Mouse (Mus musculus): ENCODE data around the gene Rasgrf1. TPM values are rescaled to one million over a fixed set of nuclear protein-coding genes. Genes with fewer than 3 reads are reported as not detected.

The Rasgrf1 gene
- polyA plus RNA-seq (2014; fragmentation: Nextera tagmentation; extraction: Ambion mirVana), result 0.08 TPM in 1 of 2 replicates, not detected in the other

DNA sequence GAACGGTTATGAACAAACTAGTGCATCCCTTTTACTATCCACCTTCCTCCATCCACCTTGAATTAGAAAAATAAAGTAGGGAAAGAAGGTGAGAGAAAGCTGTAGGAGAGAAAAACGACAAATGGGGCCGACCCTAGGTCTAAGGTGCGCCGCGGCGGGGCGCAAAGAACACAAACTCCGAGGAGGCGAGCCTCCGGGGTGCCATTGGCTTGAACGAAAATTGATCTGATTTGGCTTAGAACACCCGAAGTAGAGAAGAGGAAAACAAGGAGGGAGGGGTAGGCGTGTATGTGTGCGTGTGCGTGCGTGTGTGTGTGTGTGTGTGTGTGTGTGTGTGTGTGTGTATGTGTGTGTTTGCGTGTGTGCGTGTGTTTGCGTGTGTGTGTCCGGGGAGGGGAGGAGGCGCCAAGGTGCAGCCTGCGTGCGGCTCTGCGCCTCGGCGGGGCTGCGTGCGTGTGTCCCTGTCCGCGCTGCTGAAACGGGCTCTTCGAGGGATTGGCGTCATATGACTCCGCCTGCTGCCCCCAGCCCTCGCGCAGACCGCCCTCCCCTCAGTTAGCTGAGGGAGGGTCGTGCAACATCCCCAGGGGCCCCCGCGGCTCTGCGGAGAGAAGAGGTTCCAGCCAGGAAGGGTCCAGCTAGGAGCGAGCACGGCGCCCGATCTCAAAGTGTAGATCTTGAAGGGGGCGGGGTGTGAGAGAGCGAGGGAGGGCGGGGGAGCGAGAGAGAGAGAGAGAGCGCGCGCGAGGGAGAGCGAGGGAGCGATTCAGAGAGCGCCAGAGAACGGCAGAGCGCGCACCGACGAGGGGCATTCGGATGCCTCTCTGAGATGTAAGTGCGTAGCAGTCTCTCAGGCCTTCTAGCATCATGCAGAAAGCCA is at the start of gene Rasgrf1:
Gene Rasgrf1, plus strand, starts transcription at position 778 of the 880 bp plus-strand sequence.
- Histone ChIP-seq H3K4me1 (replicated peaks; ENCODE audit: control insufficient read depth, insufficient read depth, low read length) (peaks cover 9% of the 10 kb centered on the region), H3K9me3 (ENCODE audit: control insufficient read depth, low read length) (no peaks in the 10 kb centered on the region), H3K4me3 (ENCODE audit: low read depth, low read length) (peak within 1 kb of the TSS; percentile 46), H3K4me2 (ENCODE audit: low read depth, low read length, severe bottlenecking) (peak within 1 kb of the TSS; percentile 88), H3K9ac (ENCODE audit: low read length) (no peak within 1 kb of the TSS; the same call in 1 of the 2 replicates), H3K36me3 (ENCODE audit: control insufficient read depth, insufficient read depth, low read length) (no peaks in the 10 kb centered on the region), H3K27me3 (ENCODE audit: control insufficient read depth, insufficient read depth, low read length) (peaks cover 64% of the 10 kb centered on the region), H3K27ac (ENCODE audit: low read depth, low read length) (no peak within 1 kb of the TSS)
- DNase-seq (ENCODE audit: low spot score) (peak; percentile 86), ATAC-seq (replicated peaks; ENCODE audit: low FRiP score) (peak; percentile 65)
- under 1% methylated on average over 49 of the region's 64 CpGs for WGBS

DNA sequence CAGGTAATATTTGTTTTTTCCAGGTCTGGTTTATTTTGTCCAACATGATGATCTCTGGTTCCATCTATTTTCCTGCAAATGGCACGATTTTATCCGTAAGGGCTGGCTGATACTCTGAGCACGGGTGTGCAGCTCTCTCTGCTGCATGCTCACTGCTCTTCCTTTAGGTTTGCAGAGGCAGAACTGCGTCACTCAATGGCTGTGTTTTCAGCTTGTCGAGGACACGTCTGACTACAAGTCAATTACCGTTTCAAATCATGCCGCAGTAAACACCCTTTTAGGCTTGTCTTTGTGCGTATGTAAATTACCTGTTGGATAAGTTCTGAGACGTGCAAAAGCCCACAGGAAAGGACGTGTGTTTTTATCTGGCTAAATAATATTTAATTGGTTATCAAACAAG is 49.6 kb upstream of the Rasgrf1 start:
- ATAC-seq (replicated peaks; ENCODE audit: low FRiP score) (no peak), DNase-seq (ENCODE audit: low spot score) (no peak)
- Histone ChIP-seq H3K27ac (ENCODE audit: low read depth, low read length) (no peak overlapping the region), H3K9ac (ENCODE audit: low read length) (no peak overlapping the region), H3K4me2 (ENCODE audit: low read depth, low read length, severe bottlenecking) (no peak overlapping the region), H3K36me3 (ENCODE audit: control insufficient read depth, insufficient read depth, low read length) (no peaks in the 10 kb centered on the region), H3K4me3 (ENCODE audit: low read depth, low read length) (no peak overlapping the region), H3K27me3 (ENCODE audit: control insufficient read depth, insufficient read depth, low read length) (no peaks in the 10 kb centered on the region), H3K9me3 (ENCODE audit: control insufficient read depth, low read length) (no peaks in the 10 kb centered on the region), H3K4me1 (replicated peaks; ENCODE audit: control insufficient read depth, insufficient read depth, low read length) (0 out of 2 replicates have a peak, but pooled peaks cover 2% of the 10 kb centered on the region)
- 60% methylated on average over 11 of the region's 11 CpGs for WGBS

DNA sequence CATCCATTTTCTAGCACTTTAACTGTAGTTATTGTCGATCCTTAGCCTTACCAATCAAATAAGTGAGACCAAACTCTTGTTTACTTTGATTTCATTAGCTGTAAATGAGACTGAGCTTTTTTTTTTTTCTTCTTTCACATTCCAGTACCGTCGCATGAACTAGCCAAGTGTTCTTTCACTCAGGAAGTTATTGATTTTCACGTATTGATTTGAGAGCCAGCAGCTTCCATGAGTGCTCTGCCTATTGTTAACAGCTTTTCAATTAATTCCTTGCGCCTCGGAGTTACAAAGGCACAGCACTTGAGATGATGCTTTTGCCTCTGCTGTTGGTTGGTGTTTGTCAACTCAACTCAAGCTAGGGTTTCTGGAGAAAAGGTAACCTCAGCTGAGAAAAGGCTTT is 49.1 kb upstream of the Rasgrf1 start:
- no peak overlapping the region for H3K9ac ChIP-seq (ENCODE audit: low read length)
- ATAC-seq (replicated peaks; ENCODE audit: low FRiP score), result no peak
- H3K4me1 ChIP-seq (replicated peaks; ENCODE audit: control insufficient read depth, insufficient read depth, low read length), result 0 out of 2 replicates have a peak, but pooled peaks cover 2% of the 10 kb centered on the region
- DNase-seq (ENCODE audit: low spot score), result no peak
- WGBS, result 48% methylated on average over 6 of the region's 6 CpGs
- H3K27me3 ChIP-seq (ENCODE audit: control insufficient read depth, insufficient read depth, low read length), result no peaks in the 10 kb centered on the region
- no peak overlapping the region for H3K27ac ChIP-seq (ENCODE audit: low read depth, low read length)
- no peak overlapping the region for H3K4me2 ChIP-seq (ENCODE audit: low read depth, low read length, severe bottlenecking)
- H3K4me3 ChIP-seq (ENCODE audit: low read depth, low read length), result no peak overlapping the region
- H3K36me3 ChIP-seq (ENCODE audit: control insufficient read depth, insufficient read depth, low read length), result no peaks in the 10 kb centered on the region
- no peaks in the 10 kb centered on the region for H3K9me3 ChIP-seq (ENCODE audit: control insufficient read depth, low read length)

DNA sequence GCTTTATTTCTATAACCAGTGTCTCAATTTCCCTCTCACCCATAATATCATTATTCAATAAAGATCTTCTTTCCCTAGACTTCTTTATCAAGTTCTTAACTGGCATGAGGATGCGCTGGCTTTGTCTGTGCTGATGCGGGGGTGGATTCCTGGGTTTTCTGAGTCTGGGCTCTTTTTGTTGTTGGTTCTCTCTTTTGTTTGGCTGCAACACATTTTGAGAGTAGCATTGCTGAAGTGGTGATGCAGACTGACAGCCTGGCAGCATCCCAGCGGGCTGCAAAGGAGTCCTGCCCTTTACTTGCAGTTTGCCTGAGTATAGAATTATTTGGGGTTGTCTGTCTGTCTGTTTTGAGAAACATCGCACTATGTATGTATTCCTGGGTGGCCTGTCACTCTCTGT is 42.6 kb upstream of the Rasgrf1 start:
- DNase-seq (ENCODE audit: low spot score) (no peak), ATAC-seq (replicated peaks; ENCODE audit: low FRiP score) (no peak)
- Histone ChIP-seq H3K36me3 (ENCODE audit: control insufficient read depth, insufficient read depth, low read length) (no peaks in the 10 kb centered on the region), H3K4me3 (ENCODE audit: low read depth, low read length) (no peak overlapping the region), H3K4me1 (replicated peaks; ENCODE audit: control insufficient read depth, insufficient read depth, low read length) (no peaks in the 10 kb centered on the region), H3K27ac (ENCODE audit: low read depth, low read length) (no peak overlapping the region), H3K9me3 (ENCODE audit: control insufficient read depth, low read length) (no peaks in the 10 kb centered on the region), H3K4me2 (ENCODE audit: low read depth, low read length, severe bottlenecking) (no peak overlapping the region), H3K27me3 (ENCODE audit: control insufficient read depth, insufficient read depth, low read length) (peaks cover 19% of the 10 kb centered on the region), H3K9ac (ENCODE audit: low read length) (no peak overlapping the region)
- 34% methylated on average over 4 of the region's 4 CpGs for WGBS

DNA sequence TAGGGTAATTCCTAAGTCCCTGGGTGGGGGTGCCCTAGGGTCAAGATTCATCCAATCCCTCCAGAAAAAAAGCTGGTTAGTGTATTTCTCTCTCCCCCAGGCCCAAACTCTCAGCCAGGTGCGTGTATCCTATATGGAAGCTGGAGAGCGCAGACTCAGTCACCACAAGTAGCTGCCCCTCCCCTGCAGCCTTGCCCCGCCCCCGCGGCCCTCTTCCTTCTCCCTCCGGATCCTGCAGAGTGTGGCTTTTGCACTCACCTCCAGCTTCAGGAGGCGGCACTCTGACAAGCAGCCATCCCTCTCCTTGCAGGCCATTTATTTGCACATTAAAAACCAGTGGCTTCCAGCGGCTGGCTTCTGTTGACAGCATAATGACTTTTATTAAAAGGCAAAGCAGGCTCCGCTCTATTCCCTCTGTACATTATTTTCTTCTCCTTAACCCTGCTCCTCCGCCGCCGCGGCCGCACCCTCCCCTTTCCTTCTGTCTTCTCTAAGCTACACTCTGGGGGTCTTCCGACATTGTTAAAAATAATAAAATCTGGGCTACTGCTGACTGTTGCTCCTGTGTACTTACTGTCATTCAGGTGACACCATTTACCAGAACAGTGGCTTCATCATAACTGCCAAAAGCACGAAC is 41.5 kb upstream of the Rasgrf1 start:
- H3K36me3 ChIP-seq (ENCODE audit: control insufficient read depth, insufficient read depth, low read length), result no peaks in the 10 kb centered on the region
- H3K4me3 ChIP-seq (ENCODE audit: low read depth, low read length), result no peak overlapping the region
- no peaks in the 10 kb centered on the region for H3K9me3 ChIP-seq (ENCODE audit: control insufficient read depth, low read length)
- H3K9ac ChIP-seq (ENCODE audit: low read length), result no peak overlapping the region
- ATAC-seq (replicated peaks; ENCODE audit: low FRiP score) (peak; percentile 61), DNase-seq (ENCODE audit: low spot score) (peak; percentile 66)
- H3K27ac ChIP-seq (ENCODE audit: low read depth, low read length), result no peak overlapping the region
- peaks cover 19% of the 10 kb centered on the region for H3K27me3 ChIP-seq (ENCODE audit: control insufficient read depth, insufficient read depth, low read length)
- no peaks in the 10 kb centered on the region for H3K4me1 ChIP-seq (replicated peaks; ENCODE audit: control insufficient read depth, insufficient read depth, low read length)
- WGBS, result 3% methylated on average over 16 of the region's 16 CpGs
- H3K4me2 ChIP-seq (ENCODE audit: low read depth, low read length, severe bottlenecking), result peak overlapping the region; percentile 27; the same call in 1 of the 2 replicates

DNA sequence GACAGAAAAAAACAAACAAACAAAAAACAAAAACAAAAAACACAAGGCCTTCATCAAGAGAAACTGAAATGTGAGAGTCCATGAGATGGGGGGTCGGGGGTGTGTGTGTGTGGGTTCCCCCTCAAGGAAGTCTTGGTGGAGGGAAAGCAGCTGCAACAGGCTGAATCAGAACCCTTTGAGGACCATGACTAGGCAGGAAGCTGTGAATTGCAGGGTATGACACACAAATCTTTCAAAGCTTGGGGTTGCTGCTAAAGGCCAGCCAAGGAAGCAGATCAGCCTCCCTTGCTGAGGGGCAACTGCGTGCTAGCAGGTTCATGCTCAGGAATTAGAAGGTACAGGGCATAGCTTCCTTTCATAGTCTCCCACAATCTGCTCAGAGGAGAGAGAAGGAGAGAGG is 40.1 kb upstream of the Rasgrf1 start:
- H3K27ac ChIP-seq (ENCODE audit: low read depth, low read length), result no peak overlapping the region
- no peaks in the 10 kb centered on the region for H3K9me3 ChIP-seq (ENCODE audit: control insufficient read depth, low read length)
- DNase-seq (ENCODE audit: low spot score), result no peak
- no peaks in the 10 kb centered on the region for H3K36me3 ChIP-seq (ENCODE audit: control insufficient read depth, insufficient read depth, low read length)
- 17% methylated on average over 2 of the region's 2 CpGs for WGBS
- H3K4me2 ChIP-seq (ENCODE audit: low read depth, low read length, severe bottlenecking), result no peak overlapping the region
- H3K9ac ChIP-seq (ENCODE audit: low read length), result no peak overlapping the region
- no peaks in the 10 kb centered on the region for H3K4me1 ChIP-seq (replicated peaks; ENCODE audit: control insufficient read depth, insufficient read depth, low read length)
- ATAC-seq (replicated peaks; ENCODE audit: low FRiP score), result no peak
- peaks cover 26% of the 10 kb centered on the region for H3K27me3 ChIP-seq (ENCODE audit: control insufficient read depth, insufficient read depth, low read length)
- no peak overlapping the region for H3K4me3 ChIP-seq (ENCODE audit: low read depth, low read length)

DNA sequence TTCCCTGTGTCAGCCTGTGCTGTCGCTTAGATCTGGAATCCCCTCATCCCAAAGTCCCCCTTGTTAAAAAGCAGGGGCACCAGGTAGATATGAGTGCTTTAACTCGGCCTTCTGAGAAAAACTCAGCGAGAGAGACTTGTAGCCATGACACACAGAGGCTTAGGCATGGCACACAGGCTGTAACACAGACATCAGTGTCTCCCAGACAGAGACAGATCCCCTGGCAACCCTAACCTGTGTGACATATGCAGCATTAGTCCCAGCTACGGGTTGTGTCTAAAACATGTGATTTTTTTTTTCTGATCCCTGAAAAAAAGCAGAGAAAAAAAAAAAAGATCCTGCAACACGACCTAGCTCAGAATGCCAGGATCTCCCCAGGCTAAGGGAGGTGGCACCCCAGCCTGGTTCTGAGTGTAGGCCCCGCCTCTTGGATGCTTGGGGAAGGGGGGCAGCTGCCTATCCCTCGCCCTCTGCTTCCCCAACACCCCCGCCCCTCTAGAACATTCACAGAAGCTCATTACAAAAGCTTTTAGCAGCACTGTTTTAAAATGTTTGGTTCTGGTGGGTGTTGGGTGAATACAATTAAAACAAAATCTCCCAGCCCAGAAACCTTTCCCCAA is 39.1 kb upstream of the Rasgrf1 start:
- H3K27ac ChIP-seq (ENCODE audit: low read depth, low read length), result no peak overlapping the region
- ATAC-seq (replicated peaks; ENCODE audit: low FRiP score), result no peak

DNA sequence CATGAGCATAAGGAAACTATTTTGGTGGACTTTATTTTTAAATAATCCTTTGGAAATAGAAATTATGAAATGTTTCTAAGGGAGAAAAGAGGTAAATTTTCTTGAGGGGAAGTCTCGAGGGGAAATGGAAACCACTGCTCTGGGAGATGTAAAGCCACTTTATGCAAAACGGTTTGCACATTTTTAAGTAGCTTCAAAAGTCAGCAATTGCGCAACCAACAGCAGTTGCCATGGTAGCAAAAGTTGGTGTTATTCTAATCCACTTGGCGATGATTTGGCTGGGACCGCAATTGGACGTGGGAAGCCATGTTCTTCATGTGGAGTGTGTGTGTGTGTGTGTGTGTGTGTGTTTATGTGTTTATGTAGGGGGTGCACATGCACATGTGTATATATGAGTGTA is 37.6 kb upstream of the Rasgrf1 start:
- no peak for DNase-seq (ENCODE audit: low spot score)
- Histone ChIP-seq H3K4me2 (ENCODE audit: low read depth, low read length, severe bottlenecking) (no peak overlapping the region), H3K9me3 (ENCODE audit: control insufficient read depth, low read length) (no peaks in the 10 kb centered on the region), H3K27me3 (ENCODE audit: control insufficient read depth, insufficient read depth, low read length) (peaks cover 42% of the 10 kb centered on the region), H3K9ac (ENCODE audit: low read length) (no peak overlapping the region), H3K4me3 (ENCODE audit: low read depth, low read length) (no peak overlapping the region), H3K27ac (ENCODE audit: low read depth, low read length) (no peak overlapping the region), H3K36me3 (ENCODE audit: control insufficient read depth, insufficient read depth, low read length) (no peaks in the 10 kb centered on the region), H3K4me1 (replicated peaks; ENCODE audit: control insufficient read depth, insufficient read depth, low read length) (no peaks in the 10 kb centered on the region)
- 82% methylated on average over 6 of the region's 6 CpGs for WGBS
- no peak for ATAC-seq (replicated peaks; ENCODE audit: low FRiP score)

More for the DNA sequence above, 39.1 kb upstream of the Rasgrf1 start:
- no peak for DNase-seq (ENCODE audit: low spot score)
- Histone ChIP-seq H3K4me2 (ENCODE audit: low read depth, low read length, severe bottlenecking) (no peak overlapping the region), H3K9me3 (ENCODE audit: control insufficient read depth, low read length) (no peaks in the 10 kb centered on the region), H3K36me3 (ENCODE audit: control insufficient read depth, insufficient read depth, low read length) (no peaks in the 10 kb centered on the region), H3K4me1 (replicated peaks; ENCODE audit: control insufficient read depth, insufficient read depth, low read length) (no peaks in the 10 kb centered on the region), H3K4me3 (ENCODE audit: low read depth, low read length) (no peak overlapping the region), H3K27me3 (ENCODE audit: control insufficient read depth, insufficient read depth, low read length) (peaks cover 34% of the 10 kb centered on the region), H3K9ac (ENCODE audit: low read length) (no peak overlapping the region)
- WGBS, result 6% methylated on average over 8 of the region's 8 CpGs

All from forebrain, embryonic 11.5 days (tissue).